Mouse (Mus musculus) ES-E14 (cell line): ENCODE results near the gene Ppp6r1.

Source experiments
- MAFK ChIP-seq: IDR thresholded peaks from 2 replicates; pipeline ENCODE4 v1.6.1; 2014; ENCODE audit warnings: mild to moderate bottlenecking, low read depth, low read length, inconsistent platforms; ENCODE audit not compliant: insufficient read depth
- ZNF384 ChIP-seq: IDR thresholded peaks from 2 replicates; pipeline ENCODE4 v1.6.1; 2012; ENCODE audit warnings: low read depth, low read length, inconsistent platforms

GRCm38 (mm10) chr7:4641956-4642355 is 16.9 kb downstream of the Ppp6r1 start:
- TF ChIP-seq ZNF384 (no peak), MAFK (no peak)
